Mouse (Mus musculus) A20 (cell line): ENCODE measurements around the gene Manf.

Experiments
- DNase-seq: peaks from one replicate; pipeline ENCODE4 v3.0.0-alpha.2; 2011; ENCODE audit warnings: low read depth, low spot score

Gene Manf

DNA sequence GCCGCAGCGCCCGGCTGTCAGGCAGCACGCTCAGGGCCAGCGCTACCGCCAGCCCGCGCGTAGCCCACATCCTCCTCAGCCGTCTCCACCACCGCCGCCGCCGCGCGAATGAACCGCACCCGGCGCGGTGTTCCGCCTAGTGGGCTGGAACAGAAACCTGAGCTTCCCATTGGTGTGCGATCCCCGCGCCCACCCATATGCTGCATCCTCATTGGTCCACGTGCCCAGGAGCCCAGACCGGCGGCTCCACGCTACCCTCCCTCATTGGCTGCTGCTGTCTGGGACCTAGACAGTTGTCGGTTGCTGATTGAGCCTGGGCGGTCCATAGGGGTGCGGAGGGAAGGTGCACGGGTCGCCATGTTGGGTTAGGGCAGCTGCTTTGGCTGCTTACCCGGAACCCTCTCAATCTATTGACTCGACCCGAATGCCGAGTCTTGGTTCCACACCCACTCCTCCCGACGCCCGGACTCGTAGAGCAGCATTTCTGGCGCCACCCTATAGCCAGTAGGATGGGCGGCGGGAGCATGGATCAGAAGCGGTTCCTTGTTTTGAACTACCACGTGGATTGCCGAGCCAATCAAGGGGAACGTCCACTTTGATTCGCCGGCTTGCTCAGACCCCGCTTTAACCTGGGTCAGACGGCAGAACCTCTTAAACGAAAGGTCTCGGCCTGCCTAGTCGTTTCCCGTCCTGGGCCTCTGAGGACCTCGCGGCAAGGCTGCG is at the start of gene Manf:
TSS of gene Manf (minus strand) at position 151 of the 723 bp plus-strand sequence.
- peak; percentile 99 for DNase-seq

DNA sequence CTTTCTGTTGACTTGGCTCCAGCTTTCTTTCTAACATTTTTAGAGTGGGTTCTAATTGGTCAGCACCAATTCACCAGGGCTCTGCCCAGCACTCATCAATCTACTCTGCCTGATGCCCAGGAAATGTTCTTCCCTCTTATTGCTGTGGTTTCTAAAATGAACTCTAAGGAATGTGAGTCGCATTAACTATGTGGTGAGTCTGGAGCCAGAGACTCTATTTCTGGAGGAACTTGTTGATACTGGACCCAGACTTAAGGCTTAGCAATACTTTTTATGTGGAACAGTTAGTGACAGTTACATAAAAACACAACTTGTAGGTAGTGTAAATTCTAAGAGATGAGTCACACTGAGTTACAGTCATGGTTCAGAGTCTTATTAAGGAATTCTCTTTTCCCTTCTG is 43.2 kb upstream of the Manf start:
- DNase-seq: no peak

DNA sequence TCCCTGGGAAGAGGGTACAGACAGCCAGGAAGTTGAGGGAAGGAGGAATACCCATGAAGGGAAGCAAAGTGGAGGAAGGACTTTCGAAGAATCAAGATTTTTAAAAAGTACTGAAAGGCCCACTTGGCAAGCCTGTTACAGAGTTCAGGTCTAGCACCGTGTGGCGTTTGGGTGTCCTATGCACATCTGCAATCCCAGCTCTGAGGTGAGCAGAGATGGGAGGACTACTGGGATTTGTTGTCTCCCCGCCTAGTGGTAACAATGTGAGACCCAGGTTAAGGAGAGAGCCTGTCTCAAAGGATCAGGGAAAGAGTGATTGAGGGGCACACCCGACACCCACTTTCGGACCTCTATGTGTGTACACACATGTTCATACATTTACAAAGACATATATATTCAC is 23.1 kb upstream of the Manf start:
- no peak for DNase-seq

DNA sequence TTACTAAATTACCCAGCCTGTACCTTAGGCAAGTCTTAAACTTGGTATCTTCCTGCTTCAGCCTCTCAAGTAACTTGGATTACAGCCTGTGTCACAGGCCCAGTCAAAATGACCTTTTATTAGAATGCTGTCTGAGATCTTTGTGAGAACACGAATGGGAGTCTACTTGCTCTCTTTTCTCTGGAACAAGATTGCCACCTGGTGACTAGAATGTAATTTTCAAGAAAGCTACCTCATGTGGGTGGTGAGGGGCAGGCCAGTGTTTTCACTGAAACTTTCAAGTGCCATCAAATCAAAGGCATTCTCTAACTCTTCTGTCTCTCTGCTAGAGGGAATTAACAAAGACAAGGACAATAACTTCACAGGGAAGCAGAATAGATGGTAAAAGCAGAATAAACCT is 22.0 kb upstream of the Manf start:
- DNase-seq: peak; percentile 30

DNA sequence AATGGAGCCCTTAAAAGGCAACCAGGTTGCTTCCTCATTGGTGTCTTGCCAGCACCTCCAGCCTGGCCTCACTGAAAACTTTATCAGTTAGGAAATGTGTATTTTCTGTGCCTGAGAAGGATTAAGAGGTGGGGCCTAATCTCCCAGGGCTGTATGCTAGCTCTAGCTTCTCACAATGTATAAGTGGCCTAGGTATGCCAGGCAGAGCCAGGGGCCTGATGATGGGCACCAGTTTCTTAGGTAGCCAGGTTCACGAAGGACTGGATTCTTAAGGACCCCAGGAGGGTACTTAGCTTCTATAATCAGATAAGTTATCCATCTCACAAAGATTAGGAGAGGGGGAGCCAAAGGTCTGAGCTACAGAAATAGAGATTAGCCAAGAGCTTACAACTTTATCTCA is 19.8 kb upstream of the Manf start:
- no peak for DNase-seq

DNA sequence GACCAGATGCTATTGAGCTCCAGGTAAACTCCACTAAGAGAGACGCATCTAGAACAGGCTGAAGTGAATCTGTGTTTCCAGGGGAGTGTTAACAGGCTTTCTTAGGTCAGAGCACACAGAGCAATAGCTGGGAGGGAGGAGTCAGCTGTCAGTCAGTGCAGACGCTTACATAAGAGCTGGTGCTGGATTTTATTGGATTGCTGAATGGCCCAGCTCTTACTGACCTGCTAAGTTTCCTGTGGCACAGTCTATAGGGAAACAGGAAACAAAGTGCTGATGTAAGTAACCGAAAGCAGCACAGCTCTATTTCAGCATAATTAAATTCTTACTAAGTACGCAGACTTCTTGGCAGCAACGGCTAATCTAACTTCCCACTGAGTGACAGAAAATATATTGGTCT is 16.9 kb upstream of the Manf start:
- DNase-seq: no peak

DNA sequence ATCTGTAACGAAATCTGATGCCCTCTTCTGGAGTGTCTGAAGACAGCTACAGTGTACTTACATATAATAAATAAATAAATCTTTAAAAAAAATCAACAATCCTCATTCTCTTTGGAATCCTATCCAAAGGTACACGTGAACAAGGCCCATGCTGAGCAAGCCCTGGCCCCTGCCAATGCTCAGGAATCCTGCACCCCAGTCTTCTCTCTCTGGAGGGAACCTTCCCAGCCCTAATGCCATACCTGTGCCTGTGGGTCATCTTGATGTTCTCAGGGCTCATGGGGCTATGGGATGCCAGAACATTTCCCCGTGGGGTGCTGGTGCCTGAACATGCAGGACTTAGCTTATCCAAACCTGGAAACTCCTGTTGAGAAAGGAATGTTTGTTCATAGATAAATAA is 16.4 kb upstream of the Manf start:
- no peak for DNase-seq

DNA sequence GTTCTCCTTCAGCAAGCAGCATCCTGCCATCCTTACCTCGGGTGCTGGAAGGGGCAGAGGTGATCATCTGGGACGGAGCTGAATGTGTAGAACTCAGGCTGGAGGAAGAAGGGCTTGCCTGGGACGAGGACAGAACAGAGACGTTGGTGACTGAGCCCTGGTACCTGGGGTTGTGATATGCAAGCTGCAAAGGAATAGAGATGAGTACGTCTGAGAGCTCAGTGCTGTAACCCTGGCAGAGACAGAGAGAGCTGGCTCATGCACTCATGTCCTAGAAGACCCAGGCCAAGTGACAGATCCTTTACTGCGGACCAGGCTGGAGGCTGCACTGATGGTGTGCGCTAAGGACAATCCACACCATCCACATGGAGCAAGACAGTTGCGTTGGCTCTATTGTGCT is 14.8 kb upstream of the Manf start:
- no peak for DNase-seq

DNA sequence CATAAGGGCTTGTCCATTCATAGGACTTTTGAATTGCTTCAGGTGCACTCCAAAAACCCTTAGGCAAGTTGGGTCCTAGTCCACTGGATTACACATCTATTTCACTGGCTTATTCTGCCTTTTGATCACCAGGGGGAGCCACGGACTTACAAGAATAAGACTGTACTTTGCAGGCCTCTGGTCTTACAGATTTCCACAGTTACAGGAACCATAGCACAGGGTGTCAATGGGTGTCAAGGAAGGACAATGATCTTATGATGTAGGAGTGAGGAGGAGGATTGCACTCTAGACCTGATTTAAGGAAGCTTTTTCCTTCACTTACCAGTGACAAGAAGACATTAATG is 12.0 kb upstream of the Manf start:
- peak; percentile 63 for DNase-seq

DNA sequence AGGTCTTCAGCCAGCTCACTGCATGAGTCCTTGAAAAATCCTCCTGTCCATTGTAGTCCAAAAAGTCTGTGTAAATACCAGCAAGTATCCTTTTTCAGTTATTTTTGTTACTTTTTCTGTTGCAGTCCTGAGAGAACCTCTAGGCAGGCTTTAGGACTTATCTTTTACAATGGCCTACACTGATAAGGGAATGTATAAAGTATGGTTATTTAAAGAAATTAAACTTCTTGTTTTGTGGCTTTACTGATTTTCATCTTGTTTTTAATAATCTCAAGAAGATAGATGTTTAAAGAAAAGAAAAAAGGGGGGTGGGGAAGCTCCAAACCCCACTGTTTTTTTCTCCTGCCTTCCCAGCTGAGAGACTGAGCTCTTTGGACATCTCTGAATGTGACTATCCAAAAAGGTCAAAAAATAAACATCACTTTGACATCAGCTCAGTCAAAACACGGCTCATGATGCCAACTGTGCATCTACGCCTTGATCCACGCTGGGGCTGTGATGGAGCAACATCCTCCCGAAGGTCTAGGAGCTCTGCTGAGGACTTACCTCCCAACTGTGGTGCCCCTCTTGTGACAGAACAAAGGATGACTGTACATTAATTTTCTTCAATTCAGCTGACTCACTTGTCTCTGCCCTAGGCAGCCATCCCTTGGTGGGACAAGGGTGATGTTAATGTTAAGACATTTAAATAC is 11.5 kb upstream of the Manf start:
- DNase-seq: no peak

DNA sequence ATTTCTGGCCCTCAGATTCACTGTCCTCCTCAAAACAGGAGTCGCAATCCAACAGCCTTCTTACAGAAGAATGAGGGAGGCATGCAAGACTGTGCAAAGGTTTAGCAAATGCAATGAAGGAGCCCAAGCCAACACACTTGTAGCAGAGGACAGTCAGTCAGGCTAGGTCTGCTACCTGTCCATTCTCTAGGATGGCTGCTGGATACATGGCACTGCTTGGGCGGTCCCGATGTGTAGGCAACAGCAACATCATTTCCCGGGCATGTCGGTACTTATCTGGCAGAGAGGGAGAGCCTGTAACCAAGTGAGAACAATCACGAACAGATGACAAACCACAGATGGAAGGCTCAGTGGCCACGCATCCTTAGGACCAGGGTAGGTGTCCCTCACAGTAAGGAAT is 9.8 kb upstream of the Manf start:
- no peak for DNase-seq

DNA sequence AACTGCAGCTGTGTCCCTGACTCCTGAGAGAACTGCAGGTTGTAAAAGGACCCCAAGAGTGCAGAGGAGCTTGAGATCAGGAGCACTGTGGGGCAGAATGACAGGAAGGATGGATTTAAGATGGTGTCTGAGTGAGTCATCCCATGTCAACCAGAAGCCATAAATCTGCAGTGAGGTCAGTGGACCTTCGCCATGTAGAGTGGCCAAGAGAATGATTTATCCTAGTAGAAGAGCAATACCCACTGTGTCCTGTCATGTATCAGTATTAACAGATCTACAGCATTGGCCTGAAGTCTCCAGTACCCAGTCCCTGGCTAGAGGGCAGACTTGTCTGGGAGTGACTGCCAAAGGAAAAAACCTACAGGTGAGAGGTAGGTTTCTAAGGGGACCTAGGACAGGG is 7.1 kb upstream of the Manf start:
- DNase-seq: no peak

DNA sequence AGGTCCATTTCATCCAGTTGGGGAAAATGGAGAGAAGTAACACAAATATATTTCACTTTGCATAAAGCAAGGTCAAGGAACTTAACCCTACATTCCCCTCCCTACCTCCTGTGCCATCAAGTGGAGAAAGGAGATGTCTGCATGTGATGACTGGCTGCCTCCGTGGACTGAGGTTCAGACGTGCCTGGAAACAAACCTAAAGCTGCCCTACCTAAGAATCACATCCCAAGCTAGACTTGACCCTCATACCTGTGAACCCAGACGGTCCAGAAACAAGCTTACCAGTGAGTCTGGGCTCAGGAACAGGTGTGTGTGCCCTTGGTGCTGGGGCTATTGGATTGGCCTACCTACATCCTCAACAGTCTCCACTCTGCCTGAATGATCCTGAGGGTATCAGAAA is 1.5 kb upstream of the Manf start:
- DNase-seq: peak; percentile 30

DNA sequence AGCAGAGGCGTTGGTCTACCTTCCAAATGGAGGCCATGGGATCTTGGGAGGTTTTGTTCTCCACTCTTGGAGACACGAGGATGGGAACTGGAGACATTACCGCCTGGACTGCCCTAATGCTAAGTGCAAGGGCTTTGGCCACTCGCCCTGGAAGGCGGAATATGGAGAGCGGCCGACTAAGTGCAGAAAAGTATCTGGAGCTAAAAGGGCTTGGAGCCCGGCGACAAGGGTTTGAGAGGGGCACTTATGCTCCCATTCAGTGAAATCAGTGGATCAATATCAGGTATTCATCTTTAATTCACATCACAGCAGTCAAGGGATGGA is 735 bp upstream of the Manf start:
- no peak for DNase-seq

DNA sequence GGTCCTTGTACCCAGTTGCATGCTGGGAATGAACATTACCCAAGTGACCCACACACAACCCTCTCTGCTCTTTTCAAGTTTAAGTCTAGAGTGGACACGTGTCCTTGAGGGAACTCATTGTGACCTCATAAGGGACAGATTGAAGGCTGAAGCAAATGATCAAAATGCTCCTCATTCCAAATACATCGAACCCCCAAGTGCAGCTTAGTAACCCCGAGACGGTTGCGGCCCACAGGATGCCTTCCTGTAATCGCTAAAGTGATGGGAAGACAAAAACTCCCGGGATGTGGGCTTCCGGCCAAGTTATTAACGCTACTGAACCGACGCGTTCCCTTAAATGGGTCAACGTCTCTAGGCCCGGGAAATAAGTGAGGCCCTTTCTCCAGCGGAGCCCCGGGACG is 438 bp downstream of the Manf start:
- peak; percentile 57 for DNase-seq

DNA sequence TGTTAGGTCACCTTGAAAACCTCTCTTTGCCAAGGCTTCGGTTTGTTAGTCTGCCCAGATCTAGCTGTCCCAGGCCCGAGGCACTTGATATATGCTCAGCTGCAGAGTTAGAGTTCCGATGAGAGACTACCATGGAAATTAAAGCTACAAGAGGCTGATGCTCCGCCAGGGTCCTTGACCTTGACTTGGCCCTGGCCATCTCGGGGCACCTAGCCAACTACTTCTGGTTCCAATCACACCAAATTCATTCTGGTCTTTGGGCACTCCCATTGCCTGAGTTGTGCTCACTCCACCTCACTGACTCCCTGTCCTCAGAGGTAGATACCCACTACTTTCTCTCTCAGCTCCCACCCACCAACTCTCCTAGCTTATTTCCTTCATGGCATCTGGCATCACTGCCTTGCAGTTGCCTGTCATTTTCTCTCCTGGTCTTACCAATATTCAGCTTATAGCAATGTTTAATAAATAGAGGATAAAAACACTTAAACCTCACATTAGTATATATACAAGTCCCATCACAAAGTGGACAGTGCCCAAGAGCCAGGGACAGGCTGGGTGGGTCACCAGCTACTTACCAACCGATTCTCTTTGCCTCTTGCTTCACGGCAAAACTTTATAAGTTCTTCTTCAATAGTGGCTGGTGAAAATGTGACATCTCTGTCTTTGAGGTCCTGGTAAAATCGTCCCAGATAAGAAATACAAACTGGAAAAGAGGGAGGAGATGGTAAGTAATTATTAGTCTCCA is 1.1 kb downstream of the Manf start:
- DNase-seq: no peak

DNA sequence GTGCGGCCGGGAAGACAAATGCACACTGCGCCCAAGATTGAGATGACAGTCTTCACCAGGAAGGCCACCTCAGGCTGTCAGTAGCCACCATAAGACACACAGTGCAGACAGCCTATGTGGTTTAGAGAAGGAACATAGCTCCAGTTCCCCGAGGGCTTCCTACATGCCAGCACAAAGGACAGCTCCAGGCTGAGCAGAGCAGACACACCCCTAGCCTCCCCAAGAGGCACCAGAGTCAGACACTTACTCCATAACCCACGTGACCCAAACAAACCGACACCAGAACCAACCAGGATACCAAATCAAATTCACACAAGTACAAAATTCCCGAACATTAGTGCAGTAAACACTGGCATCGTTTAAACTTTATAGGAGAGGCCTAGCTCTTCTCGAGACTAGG is 2.5 kb downstream of the Manf start:
- no peak for DNase-seq

DNA sequence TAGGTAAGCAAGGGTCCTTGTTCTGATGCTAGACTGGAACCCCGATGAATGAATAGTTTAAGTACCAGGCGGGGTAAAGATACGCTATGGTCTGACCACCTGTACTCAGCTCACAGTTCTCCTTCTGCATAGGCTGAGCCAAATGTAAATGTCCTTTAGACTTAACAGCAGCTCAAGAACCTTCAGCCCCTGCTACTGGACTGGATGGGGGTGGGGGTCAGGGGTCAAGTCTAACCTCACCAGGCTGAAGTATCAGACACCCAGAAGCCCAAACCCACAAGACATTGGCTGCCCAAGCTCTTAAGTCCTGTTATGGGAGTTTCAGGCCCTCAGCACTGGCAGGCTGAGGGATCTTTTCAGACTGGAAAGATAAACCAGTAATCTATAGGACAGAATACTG is 3.4 kb downstream of the Manf start:
- no peak for DNase-seq

DNA sequence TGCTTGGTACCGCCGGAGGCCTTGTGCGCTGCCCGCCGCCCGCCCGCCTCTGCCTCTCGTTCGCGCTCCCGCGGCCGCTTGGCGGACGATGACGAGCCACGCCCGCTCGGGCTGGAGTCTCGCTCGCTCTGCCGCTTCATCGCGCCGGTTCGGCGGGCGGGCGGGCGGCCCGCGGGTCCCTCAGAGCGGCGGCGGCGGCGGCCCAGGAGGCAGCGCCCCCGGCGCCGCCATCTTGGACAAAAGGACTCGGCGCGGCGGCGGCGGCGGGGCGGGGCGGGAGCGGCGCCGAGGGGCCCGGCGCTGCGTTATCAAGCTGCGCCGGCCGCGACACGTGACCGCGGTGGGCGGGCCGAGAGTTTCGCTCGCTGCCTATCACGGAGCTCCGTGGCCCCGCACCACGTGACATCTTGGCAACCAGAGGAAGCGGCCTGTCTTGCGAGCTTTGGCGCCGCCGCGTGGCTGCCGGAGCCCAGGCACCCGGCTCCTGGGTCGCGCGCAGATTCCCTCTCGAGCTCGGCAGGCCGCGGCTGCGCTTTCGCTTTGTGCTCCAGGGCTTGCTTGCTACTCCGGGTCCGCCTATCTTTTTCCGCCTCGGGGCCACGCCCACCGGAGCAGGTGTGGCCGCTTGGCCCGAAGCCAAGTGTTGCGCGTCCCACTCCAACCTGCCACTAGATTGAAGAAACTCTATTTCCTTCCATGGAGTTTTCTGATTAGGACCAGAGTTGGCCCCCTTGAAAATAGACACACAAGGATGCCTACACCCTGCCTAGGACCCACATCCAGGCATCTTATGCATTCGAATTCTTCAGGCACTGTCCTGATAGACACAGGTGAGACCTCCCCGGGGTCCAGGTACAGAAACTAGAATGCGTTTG is 4.7 kb downstream of the Manf start, which contains the start of gene Rbm15b:
TSS of gene Rbm15b (minus strand) at position 601 of the 875 bp plus-strand sequence.
- DNase-seq: peak; percentile 99

DNA sequence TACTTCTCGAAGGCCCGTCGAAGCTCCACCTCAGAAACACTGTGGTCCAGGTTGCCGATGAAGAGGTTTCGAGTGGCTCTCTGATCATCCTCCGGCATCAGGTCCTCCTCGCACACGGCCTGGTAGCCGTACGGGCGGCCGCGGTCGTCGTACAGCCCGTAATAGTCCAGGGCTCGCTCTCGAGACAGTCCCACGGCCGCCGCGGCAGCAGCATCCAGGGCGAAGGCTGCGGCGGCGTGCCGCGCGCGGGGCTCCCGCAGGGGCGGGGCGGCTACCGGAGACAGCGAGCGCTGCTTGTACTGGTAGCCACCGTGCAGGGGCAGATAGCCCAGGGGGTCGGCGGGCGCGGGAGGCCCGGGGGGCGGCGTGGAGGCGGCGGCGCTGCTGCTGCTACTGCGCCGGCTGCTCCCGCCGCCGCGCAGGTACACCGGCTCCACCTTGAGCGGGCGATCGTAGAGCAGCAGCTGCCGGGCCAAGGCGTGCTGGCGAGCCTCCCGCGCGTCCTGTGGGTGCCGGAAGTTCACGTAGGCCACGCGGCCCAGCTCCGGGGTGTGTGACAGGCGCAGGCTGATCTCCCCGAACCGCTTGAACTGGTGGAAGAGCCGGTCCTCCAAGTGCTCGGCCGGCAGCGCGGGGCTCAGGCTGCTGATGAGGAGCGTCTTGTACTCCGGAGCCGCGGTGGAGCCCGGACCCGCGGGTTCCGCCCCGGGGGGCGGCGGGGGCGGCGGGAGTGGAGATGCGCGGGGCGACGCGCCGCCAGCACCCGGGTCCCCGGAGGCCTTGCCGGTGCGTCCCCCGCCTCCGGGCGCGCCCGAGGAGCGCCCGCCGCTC is 5.7 kb downstream of the Manf start:
- peak; percentile 62 for DNase-seq
